Mouse (Mus musculus) MEL (cell line): ENCODE results near the gene Tmem200c. TPM values are rescaled to one million over a fixed set of nuclear protein-coding genes. Genes with fewer than 3 reads are reported as not detected.

Source experiments
- DNase-seq: peaks from one replicate; pipeline ENCODE4 v3.0.0; 2011; ENCODE audit warnings: low read depth, low spot score
- H3K27ac ChIP-seq: 2 replicates; pipeline ENCODE4 v1.5.1; 2012; ENCODE audit warnings: low read depth, mild to moderate bottlenecking, control low read depth, low read length, moderate library complexity; ENCODE audit not compliant: control insufficient read depth
- H3K27me3 ChIP-seq, 2 experiments: fragments of 150-350 bp in 1 of 2; sonication (generic) in 1 of 2; 2 replicates each; pipeline ENCODE4 v1.6.1; 2012; ENCODE audit warnings: low read length in 2 of 2, mild to moderate bottlenecking in 2 of 2, improper control_type of control experiment in 1 of 2, moderate library complexity in 1 of 2; ENCODE audit not compliant: insufficient read depth in 2 of 2, control insufficient read depth in 1 of 2
- H3K36me3 ChIP-seq, 2 experiments: 2 replicates each; pipeline ENCODE4 v1.6.1; 2012 to 2014; ENCODE audit warnings: low read length in 2 of 2, improper control_type of control experiment in 1 of 2, inconsistent platforms in 1 of 2, mild to moderate bottlenecking in 1 of 2; ENCODE audit not compliant: insufficient read depth in 2 of 2, control insufficient read depth in 1 of 2
- H3K4me1 ChIP-seq, 2 experiments: fragments of 150-350 bp in 1 of 2; sonication (generic) in 1 of 2; 2 replicates each; pipeline ENCODE4 v1.6.1; 2012; ENCODE audit warnings: low read length in 2 of 2, improper control_type of control experiment in 1 of 2, mild to moderate bottlenecking in 1 of 2; ENCODE audit not compliant: insufficient read depth in 2 of 2, control insufficient read depth in 1 of 2
- H3K4me3 ChIP-seq, 2 experiments: fragments of 150-350 bp in 1 of 2; sonication (generic) in 1 of 2; 2 replicates each; pipeline ENCODE4 v1.5.1; 2012; ENCODE audit warnings: low read depth in 2 of 2, low read length in 2 of 2, mild to moderate bottlenecking in 2 of 2, moderate library complexity in 2 of 2, control low read depth in 1 of 2, improper control_type of control experiment in 1 of 2; ENCODE audit not compliant: control insufficient read depth in 1 of 2, insufficient read depth in 1 of 2
- H3K79me2 ChIP-seq: 2 replicates; pipeline ENCODE4 v1.6.1; 2012; ENCODE audit warnings: mild to moderate bottlenecking, low read length, moderate library complexity; ENCODE audit not compliant: control insufficient read depth, poor library complexity, insufficient read depth
- H3K9ac ChIP-seq: 2 replicates; pipeline ENCODE4 v1.6.1; 2012; ENCODE audit warnings: low read depth, mild to moderate bottlenecking, control low read depth, low read length, moderate library complexity; ENCODE audit not compliant: control insufficient read depth, poor library complexity, severe bottlenecking
- H3K9me3 ChIP-seq: fragments of 150-350 bp; sonication (generic); replicated peaks from 2 replicates; pipeline ENCODE4 v1.6.1; 2012; ENCODE audit warnings: mild to moderate bottlenecking, low read length, improper control_type of control experiment, moderate library complexity; ENCODE audit not compliant: insufficient read depth
- GATA1 ChIP-seq: IDR thresholded peaks from 2 replicates; pipeline ENCODE4 v1.6.1; 2011; ENCODE audit warnings: low read depth, low read length, improper control_type of control experiment
- MAZ ChIP-seq: IDR thresholded peaks from 2 replicates; pipeline ENCODE4 v1.6.1; 2012; ENCODE audit warnings: low read depth, mild to moderate bottlenecking, inconsistent platforms, low read length, improper control_type of control experiment
- MEF2A ChIP-seq: IDR thresholded peaks from 2 replicates; pipeline ENCODE4 v1.6.1; 2014; ENCODE audit warnings: low read depth, mild to moderate bottlenecking, inconsistent platforms, low read length, improper control_type of control experiment; ENCODE audit not compliant: poor library complexity, insufficient replicate concordance, severe bottlenecking; ENCODE audit errors: extremely low read depth
- POLR2A ChIP-seq, 2 experiments: IDR thresholded peaks; 2 replicates each; pipeline ENCODE4 v1.6.1; 2011 to 2012; ENCODE audit warnings: low read length in 2 of 2, mild to moderate bottlenecking in 2 of 2, control low read depth in 1 of 2, improper control_type of control experiment in 1 of 2, low read depth in 1 of 2, moderate library complexity in 1 of 2; ENCODE audit not compliant: control insufficient read depth in 1 of 2, insufficient read depth in 1 of 2, poor library complexity in 1 of 2
- RAD21 ChIP-seq: IDR thresholded peaks from 2 replicates; pipeline ENCODE4 v1.6.1; 2011; ENCODE audit warnings: mild to moderate bottlenecking, low read depth, low read length, improper control_type of control experiment
- RCOR1 ChIP-seq: IDR thresholded peaks from 2 replicates; pipeline ENCODE4 v1.6.1; 2012; ENCODE audit warnings: low read depth, mild to moderate bottlenecking, inconsistent platforms, low read length, improper control_type of control experiment
- SIN3A ChIP-seq: IDR thresholded peaks from 2 replicates; pipeline ENCODE4 v1.6.1; 2012; ENCODE audit warnings: low read length, improper control_type of control experiment, inconsistent platforms
- SMC3 ChIP-seq: IDR thresholded peaks from 2 replicates; pipeline ENCODE4 v1.6.1; 2011; ENCODE audit warnings: low read depth, low read length, improper control_type of control experiment
- TBP ChIP-seq: IDR thresholded peaks from 2 replicates; pipeline ENCODE4 v1.8.0; 2011; ENCODE audit warnings: low read depth, low read length, improper control_type of control experiment
- ZNF384 ChIP-seq: IDR thresholded peaks from 2 replicates; pipeline ENCODE4 v1.6.1; 2012; ENCODE audit warnings: low read depth, mild to moderate bottlenecking, inconsistent platforms, low read length, improper control_type of control experiment
- polyA plus RNA-seq, 2 experiments: library from polyadenylated mRNA; stranded (reverse) in 1 of 2; unstranded in 1 of 2; fragments of >175 nt in 1 of 2; fragments of >200 nt in 1 of 2; gene quantifications; 2 replicates each; pipeline versions ENCODE4 v1.2.1 to v1.2.4; 2012; ENCODE audit warnings: low replicate concordance in 2 of 2, low read depth in 1 of 2; ENCODE audit not compliant: insufficient read length in 2 of 2, insufficient read depth in 1 of 2, missing spikeins in 1 of 2
- total RNA-seq: library from RNA; depleted of rRNA; stranded (reverse); fragments of 300-350 nt; gene quantifications from 2 replicates; pipeline ENCODE4 v1.2.3, GENCODE M21; 2012

The Tmem200c gene
- total and polyA plus RNA-seq, 3 experiments, result not detected

- no peaks in the 10 kb centered on the region for H3K36me3 ChIP-seq
- no peak overlapping the region for H3K27ac ChIP-seq
- no peaks in the 10 kb centered on the region for H3K9me3 ChIP-seq
- H3K27me3 ChIP-seq, result no peaks in the 10 kb centered on the region
- H3K9ac ChIP-seq, result no peak overlapping the region
- no peak overlapping the region for H3K4me3 ChIP-seq
- H3K79me2 ChIP-seq, result no peaks in the 10 kb centered on the region
- no peaks in the 10 kb centered on the region for H3K4me1 ChIP-seq
- TF ChIP-seq MEF2A, result no peak
- no peak for DNase-seq
Measured at GRCm38 (mm10) chr17:68874021-68874420, 47.6 kb downstream of the Tmem200c start.

GRCm38 (mm10) chr17:68875251-68875650 lies 48.8 kb downstream of the Tmem200c start:
- no peak for TF ChIP-seq SMC3
- TF ChIP-seq ZNF384, result no peak
- TF ChIP-seq RCOR1, result no peak
- TF ChIP-seq GATA1, result no peak
- no peak for TF ChIP-seq RAD21
- TF ChIP-seq POLR2A (IDR thresholded peaks at IDR 0.05; ENCODE audit: control insufficient read depth in 1 of 2, insufficient read depth in 1 of 2, low read depth in 1 of 2, low read length in 2 of 2, poor library complexity in 1 of 2), result no peak
- TF ChIP-seq MAZ, result no peak
- no peak overlapping the region for H3K27ac ChIP-seq
- no peaks in the 10 kb centered on the region for H3K9me3 ChIP-seq

DNA sequence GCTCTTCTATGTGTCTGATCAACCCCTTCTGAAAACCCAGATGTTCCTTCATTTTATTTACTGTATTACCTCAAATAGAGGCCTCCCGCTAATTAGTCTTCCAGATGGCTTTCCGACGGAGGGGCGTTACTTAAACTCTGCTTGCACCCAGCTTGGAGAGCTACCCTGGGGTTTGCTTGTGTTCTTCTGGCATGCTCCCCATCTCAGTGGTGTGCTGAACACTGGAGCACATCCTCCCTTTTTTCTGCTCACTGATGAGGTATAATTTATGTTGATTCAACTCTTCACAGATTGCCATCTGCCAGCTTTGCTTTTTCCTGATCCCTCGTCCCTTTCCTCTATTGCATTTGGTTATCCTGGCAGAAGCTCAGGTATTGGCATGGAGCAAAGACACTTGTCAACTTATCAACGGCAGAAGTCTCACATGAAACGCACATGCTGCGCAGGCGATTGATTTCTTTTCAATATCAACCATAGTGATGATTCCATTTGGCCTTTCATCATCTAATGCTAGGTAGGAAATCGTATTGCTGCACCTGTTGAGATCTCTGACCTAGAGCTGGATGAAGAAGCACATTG lies 49.6 kb downstream of the Tmem200c start:
- no peaks in the 10 kb centered on the region for H3K79me2 ChIP-seq
- no peaks in the 10 kb centered on the region for H3K36me3 ChIP-seq
- no peaks in the 10 kb centered on the region for H3K27me3 ChIP-seq
- H3K4me1 ChIP-seq, result no peaks in the 10 kb centered on the region
- no peaks in the 10 kb centered on the region for H3K9me3 ChIP-seq
- no peak for DNase-seq
- no peak overlapping the region for H3K4me3 ChIP-seq
- H3K9ac ChIP-seq, result no peak overlapping the region
- TF ChIP-seq SIN3A, result no peak
- TF ChIP-seq TBP, result no peak
- no peak overlapping the region for H3K27ac ChIP-seq

More at GRCm38 (mm10) chr17:68875251-68875650, 48.8 kb downstream of the Tmem200c start:
- H3K36me3 ChIP-seq, result no peaks in the 10 kb centered on the region
- H3K27me3 ChIP-seq, result no peaks in the 10 kb centered on the region
- no peaks in the 10 kb centered on the region for H3K79me2 ChIP-seq
- DNase-seq, result no peak
- no peak overlapping the region for H3K4me3 ChIP-seq
- H3K4me1 ChIP-seq, result no peaks in the 10 kb centered on the region
- no peak overlapping the region for H3K9ac ChIP-seq
